Mouse (Mus musculus): ENCODE measurements at regions not wholly inside any gene's neighbourhood (a gene's known extent, or its start where the extent isn't known, plus 50 kb on each side); places are given as distances from the start of the nearest gene placed in this dataset.

DNA sequence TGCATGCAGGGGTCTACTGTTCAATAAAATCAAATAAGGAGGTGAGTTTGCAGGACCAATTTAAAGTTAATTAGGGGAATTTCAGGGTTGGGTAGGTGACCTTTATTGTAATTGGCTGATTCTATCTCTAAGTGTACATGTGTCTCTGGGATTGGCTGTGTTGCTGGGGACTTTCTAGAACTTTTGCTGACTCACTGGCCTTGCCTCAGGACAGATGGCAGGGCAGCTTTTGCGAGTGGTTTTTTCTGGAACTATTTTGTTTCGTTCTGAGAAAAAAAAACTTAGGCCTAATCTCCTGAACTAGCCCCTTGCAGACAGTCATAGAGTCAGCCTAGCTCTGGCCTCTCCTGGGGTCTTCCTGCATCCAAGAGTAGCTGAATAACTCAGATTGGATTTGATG lies 249.3 kb upstream of the Mdga2 start:
- DNase-seq: no peak

- peak; percentile 75 to 76 for DNase-seq
These were observed 248.7 kb upstream of the Mdga2 start for GRCm38 (mm10) chr12:67471001-67471400.

DNA sequence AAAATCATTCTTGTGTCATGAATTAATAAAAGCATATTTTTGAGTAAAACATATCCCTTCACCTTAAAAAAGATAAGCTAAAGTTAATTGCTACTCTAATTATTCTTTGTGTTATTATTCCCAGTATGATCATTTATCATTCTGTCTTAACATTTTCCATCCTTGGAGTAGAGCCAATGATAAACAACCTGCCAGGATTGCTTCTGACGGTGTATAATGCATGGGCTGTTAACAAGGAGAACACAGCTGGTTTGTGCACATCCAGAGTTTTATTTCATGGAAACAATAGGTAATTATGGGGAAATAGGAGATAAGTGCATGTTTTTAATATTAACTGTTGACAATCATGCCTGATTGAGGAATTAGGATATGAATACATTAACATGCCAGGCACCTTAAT lies 226.8 kb upstream of the Mdga2 start:
- DNase-seq: no peak

GRCm38 (mm10) chr12:67430318-67430950 lies 208.1 kb upstream of the Mdga2 start:
- peak; percentile 78 to 79 for DNase-seq

DNA sequence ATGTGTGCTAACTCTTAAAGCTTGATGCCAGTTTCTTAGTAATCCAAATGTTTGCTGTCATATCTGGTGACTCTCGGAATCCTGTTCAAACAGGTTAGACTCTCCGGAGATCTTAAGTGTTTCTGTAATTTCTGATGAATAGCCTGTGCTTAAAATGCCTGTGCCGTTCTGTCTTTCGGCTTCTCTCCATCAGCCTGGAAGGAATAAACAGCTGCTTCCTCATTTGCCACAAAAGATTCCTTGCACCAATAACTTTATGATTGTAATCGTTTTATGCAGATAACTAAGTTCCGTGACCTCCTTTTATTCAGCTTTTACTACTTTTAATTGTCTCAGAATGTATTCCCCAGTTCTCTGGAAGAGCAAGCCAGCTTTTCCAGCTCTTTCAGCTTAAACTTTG lies 204.5 kb upstream of the Mdga2 start:
- DNase-seq: no peak

DNA sequence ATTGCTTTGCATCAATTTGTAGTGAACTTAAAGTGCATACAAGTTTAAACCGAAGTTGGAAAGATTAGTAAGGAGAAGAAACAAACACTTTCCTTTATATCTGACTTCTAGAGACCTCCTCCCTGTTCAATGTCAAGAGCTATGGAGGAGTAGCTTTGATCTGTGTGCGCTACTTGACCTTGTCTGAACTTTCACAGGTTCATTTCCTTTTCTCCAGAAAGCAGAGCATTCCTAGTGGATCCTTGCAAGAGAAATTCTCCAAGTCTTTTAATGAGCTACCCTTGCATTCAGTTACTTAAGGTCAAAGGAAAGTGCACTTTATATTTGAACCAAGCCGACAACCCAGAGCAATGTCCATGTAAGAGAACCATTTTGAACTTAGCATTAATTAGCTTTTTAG lies 177.2 kb upstream of the Mdga2 start:
- DNase-seq: no peak

- DNase-seq: peak; percentile 2 to 3
These were observed 152.2 kb upstream of the Mdga2 start for GRCm38 (mm10) chr12:67374530-67374929.

DNA sequence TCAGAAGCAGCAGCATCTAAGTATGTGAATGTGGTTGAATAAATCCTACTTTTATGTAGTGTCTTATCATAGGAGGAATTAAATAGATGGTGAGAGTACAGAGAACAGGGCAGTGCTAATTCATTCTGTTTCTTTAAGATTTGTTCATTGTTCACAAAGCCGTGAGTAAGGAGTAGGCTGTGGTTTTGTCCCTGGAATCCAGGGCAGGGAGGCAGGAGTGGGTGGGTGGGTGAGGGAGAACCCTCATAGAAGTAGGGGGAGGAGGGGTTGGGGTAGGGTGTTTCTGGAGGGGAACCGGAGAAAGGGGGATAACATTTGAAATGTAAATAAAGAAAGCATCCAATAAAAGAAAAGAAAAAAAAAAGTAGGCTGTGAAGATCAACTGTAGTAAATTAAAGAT lies 126.2 kb upstream of the Mdga2 start:
- no peak for DNase-seq

DNA sequence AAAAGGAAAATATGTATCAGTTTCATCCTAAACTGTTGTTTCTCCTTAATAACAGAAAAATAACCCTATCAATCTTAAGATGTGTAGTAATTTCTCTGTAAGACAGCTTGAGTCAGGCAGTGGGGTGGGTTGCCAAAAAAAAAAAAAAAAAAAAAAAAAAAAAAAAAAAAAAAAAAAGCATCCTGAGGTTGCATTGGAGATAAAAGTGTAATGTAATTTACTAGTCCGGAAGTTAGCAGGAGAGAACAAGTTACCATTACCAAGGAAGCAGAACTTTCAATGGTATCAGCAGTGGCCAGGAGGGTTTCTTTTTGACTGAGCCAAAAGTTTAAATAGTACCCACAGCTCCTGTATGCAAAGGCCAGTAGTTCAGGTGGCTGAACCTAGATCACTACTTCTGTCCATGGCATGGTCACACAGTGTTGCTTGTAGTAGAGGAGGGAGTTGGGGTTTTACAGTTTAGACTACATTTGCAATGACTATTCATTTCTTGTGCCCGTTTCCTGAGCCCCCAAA lies 110.2 kb upstream of the Mdga2 start:
- no peak for DNase-seq

DNA sequence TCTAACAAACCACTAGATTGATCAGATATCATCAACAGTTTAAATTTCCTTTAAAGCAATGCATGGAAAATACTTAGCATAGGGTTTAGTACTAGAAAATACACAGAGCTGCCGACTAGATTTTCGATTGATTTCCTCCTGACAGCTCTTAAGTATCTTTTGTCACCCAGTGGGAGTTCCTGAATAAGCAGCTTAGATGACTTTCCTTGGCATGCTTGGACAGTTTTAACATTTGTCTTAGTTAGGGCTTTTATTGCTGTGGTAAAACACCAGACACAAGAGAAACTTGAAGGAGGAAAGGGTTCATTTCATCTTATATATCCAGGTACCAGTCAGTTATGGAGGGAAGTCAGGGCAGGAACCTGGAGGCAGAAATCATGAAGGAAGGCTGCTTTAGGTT lies 104.0 kb upstream of the Mdga2 start:
- no peak for DNase-seq

DNA sequence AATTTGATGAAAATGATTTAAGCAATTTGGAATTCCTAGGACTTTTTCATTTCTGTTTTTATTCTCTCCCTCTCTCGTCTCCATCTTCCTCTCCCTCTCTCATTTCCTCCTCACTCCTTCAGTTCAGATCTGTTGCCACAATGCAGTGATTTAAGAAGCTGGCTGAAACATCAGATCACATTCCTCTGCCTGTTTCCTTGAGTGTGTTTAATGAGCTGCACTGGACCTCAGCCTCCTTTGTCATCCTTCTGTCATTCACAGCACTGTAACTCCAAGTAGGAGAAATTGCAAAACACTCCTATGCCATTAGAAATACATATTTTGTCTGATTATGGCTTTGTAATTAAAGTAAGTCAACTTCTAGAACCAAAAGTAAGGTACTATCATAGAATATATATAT lies 103.5 kb upstream of the Mdga2 start:
- no peak for DNase-seq

DNA sequence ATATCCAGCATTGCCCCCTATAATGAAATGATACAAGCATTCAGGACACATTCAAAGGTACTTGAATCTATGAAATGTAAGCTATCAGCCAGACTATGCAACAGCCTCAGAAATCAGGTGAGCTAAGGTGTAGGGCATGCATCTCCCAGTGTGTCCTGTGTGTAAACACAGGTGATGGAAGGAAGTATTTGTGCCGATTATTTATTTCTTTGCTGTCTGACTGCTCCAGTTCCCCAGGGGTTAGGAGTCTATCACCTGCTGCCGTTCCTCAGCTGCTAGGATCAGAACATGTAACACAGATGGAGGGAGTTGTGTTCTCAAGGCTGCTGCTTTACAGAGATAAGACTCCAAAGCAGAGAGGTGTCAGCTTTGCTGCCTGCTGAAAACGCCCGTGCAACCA lies 103.0 kb upstream of the Mdga2 start:
- no peak for DNase-seq

GRCm38 (mm10) chr12:67318687-67319086 lies 96.3 kb upstream of the Mdga2 start:
- DNase-seq: no peak

DNA sequence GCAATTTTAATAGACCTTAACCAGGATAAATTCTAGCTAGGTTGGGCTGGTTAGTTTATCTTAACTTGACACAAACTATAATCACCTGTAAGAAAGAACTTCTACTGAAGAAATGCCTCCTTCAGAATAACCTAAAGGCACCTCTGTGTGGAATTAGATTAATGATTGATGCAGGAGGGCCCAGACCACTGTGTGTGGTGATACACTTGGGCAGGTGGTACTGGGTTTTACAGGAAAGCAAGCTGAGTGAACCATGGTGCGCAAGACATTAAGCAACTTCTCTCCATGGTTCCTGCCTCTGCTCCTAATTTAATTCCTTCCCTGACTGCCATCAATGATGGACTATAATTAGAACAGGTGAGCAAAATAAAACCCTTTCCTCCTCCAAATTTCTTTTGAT lies 77.9 kb upstream of the Mdga2 start:
- no peak for DNase-seq

GRCm38 (mm10) chr12:67290054-67290453 lies 67.7 kb upstream of the Mdga2 start:
- DNase-seq: no peak

GRCm38 (mm10) chr12:67272863-67273262 lies 50.5 kb upstream of the Mdga2 start:
- no peak for DNase-seq

DNA sequence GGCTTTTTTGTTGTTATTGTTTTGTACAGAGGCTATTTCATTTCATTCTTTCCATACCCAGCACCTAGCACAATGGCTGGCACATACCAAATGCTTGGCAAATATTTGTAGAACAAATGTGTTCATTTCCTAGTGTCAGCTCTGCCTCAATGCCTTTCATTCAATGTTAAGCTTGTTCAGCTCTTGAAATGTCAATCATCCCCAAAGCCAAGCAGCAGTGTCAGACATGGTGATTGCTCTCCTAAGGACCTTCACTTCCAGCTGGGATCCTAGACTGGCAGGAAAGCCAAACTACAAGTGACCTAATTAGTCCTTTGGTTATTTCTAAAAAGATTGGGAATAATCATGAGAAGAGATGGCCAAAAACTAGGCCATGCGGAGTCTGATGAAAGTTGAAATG lies 50.0 kb upstream of the Mdga2 start:
- peak; percentile 1 for DNase-seq

All from cerebellum, postnatal 10 days (tissue).